Mouse (Mus musculus) ovary, postnatal 36 days (tissue): ENCODE measurements around the gene Ptp4a2.
"Not testable (repeated sequence)": the region's sequence is repeated elsewhere in the genome, so short reads cannot be mapped to it uniquely, and the experiment has no call there.

Experiments used
- DNase-seq: peaks from one replicate; pipeline ENCODE4 v3.0.0; 2022; ENCODE audit warnings: low spot score, mixed read lengths

The Ptp4a2 gene

GRCm38 (mm10) chr4:129884041-129884930 is 73.3 kb downstream of the Ptp4a2 start:
- no peak for DNase-seq

DNA sequence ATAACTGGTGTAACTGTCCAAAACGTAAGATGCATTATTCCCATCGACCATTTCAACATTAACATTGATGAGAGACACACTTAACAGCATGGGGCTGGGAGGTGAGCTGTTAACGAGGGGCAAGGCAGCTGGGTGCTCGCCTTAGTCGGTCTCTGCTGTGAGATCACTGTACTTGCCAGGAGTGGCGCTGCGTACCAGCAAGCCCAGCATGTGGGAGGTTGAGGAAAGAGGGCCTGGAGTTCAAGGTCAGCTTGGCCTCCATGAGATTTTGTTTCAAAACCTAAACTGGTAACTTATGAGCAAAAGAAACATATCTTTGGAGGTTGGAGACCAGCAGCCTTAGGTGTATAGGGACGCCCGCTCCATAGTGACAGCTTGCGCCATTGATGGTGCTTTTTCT is 78.6 kb downstream of the Ptp4a2 start:
- no peak for DNase-seq

DNA sequence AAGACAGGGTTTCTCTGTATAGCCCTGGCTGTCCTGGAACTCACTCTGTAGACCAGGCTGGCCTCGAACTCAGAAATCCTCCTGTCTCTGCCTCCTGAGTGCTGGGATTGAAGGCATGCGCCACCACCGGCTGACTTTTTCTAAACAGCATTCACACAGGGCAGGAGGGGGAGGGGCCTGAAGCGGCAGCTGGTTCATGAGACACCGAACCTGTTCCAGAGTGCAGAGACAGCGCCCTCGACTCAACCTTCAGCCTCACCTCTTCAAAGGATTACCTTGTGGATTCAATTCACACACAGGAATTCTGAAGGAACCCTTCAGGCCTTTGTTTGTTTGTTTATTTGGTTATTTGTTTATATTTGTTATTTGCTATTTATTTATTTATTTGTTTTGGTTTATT is 79.1 kb downstream of the Ptp4a2 start:
- no peak for DNase-seq

DNA sequence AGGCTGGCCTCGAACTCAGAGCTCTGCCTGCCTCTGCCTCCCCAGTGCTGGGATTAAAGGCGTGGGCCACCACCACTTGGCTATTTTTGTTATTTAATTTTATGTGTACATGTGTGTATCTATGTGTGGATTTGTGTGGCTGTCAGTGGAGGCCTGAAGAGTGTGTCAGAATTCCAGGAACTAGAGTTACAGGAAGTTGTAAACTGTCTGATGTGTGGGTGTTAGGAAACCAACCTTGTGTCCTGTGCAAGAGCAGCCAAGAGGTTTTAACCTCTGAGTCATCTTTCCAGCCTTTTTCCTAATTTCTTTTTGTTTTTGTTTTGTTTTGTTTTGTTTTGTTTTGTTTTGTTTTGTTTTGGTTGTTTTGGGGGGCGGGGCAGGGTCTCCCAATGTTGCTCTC is 83.8 kb downstream of the Ptp4a2 start:
- DNase-seq, result no peak

GRCm38 (mm10) chr4:129898815-129899214 is 87.8 kb downstream of the Ptp4a2 start:
- DNase-seq, result not testable (repeated sequence)
